Mouse (Mus musculus) lung, postnatal 25 days (tissue): ENCODE data around the gene Olfr669.
"Not testable (repeated sequence)": the region's sequence is repeated elsewhere in the genome, so short reads cannot be mapped to it uniquely, and the experiment has no call there.

ENCODE experiments used
- DNase-seq: peaks from one replicate; pipeline ENCODE4 v3.0.0; 2022; ENCODE audit warnings: low spot score

The Olfr669 gene

DNA sequence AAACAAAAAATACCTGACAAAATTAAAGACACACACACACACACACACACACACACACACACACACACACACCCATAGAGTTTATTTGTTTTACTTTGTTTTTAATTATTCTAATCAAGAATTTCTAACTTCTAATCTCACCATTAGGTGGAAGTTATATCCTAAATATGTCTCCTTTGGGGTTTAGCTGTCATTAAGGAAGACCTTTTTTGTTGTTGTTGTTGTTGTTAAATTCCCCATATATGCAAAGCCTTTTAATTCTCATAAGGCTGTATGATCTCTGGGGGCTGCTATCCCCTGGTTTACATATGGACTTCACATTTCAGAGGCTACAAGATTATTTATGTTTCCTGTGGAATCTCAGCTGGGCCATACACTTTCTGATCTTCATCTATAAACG is at the start of gene Olfr669:
Olfr669 (plus strand) TSS at position 301 of the 400 bp plus-strand sequence.
- DNase-seq = no peak

GRCm38 (mm10) chr7:104895852-104896251 is 38.2 kb upstream of the Olfr669 start, which contains the start of gene Olfr666:
Olfr666 (minus strand) TSS chr7:104895952.
- DNase-seq = no peak

- DNase-seq = no peak
Observed at GRCm38 (mm10) chr7:104921382-104921781, 12.7 kb upstream of the Olfr669 start, which contains the start of gene Olfr667. Olfr667 (minus strand) TSS chr7:104921482.

GRCm38 (mm10) chr7:104927957-104928356 is 6.1 kb upstream of the Olfr669 start, which contains the start of gene Olfr668:
Olfr668 (minus strand) TSS chr7:104928057.
- no peak for DNase-seq

DNA sequence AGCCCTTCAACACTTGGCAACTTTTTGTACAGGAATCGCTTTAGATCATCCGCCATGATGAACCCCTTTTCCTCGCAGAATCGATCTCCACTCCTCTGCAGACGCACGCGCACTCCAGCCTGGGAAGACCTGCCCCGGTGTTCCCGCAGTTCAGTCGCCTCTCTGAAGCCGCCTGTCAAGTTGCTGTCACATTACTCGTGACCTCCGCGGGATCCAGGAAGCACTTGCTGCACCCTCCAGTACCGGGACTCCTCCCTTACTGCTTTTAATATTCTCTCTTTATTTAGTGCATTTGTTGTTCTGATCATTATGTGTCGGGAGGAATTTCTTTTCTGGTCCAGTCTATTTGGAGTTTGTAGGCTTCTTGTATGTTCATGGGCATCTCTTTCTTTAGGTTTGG is 16.2 kb downstream of the Olfr669 start:
- DNase-seq = not testable (repeated sequence)

DNA sequence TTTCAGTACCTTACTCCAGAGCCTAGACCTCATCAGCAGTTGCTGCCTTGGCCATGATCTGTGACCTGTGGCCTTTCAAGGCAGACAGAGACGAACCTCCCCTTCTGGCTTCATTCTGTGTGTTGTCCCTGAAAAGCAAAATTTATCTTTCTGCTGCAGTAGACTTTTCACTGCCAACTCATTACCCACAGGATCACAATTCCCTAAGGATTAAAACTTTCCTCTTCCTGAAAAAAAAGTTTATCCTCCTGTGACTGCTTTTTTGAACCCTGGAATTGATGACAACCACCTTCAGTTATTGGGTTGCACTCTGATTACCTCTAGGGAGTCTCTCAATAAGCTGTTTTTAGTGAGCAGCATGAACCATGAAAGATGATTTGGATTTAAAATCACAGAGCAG is 28.5 kb downstream of the Olfr669 start, which contains the start of gene Olfr670:
Olfr670 (minus strand) TSS at position 101 of the 400 bp plus-strand sequence.
- no peak for DNase-seq

GRCm38 (mm10) chr7:104972507-104972906 is 38.5 kb downstream of the Olfr669 start:
- not testable (repeated sequence) for DNase-seq

DNA sequence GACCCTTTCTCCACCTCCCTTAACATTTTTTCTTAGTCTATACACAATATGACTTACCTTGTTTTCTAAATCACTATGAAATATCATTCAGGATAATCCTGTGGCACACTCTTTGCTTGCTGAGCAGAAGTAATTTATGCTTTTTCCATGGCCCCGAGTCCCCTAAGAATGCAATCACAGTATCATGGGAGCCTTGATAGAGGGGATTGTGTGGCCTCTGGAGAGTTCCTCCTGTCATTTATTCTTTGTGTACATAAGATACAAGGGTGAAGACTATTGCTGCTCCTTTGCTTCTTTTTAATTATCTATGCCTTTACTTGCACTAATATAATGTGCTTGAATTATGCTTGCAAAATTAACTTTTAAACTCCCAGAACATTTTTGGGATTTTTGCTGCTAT is 45.0 kb downstream of the Olfr669 start, which contains the start of gene Olfr671:
Olfr671 (minus strand) TSS at position 101 of the 400 bp plus-strand sequence.
- no peak for DNase-seq
